Mouse (Mus musculus) kidney, postnatal 4 days (tissue): ENCODE measurements around the gene Sema4c.
"Not testable (repeated sequence)": the region's sequence is repeated elsewhere in the genome, so short reads cannot be mapped to it uniquely, and the experiment has no call there.

Experiments used
- DNase-seq, 2 experiments: peaks; one replicate each; pipeline ENCODE4 v3.0.0; 2021; ENCODE audit warnings: mixed read lengths in 2 of 2

Gene Sema4c

DNA sequence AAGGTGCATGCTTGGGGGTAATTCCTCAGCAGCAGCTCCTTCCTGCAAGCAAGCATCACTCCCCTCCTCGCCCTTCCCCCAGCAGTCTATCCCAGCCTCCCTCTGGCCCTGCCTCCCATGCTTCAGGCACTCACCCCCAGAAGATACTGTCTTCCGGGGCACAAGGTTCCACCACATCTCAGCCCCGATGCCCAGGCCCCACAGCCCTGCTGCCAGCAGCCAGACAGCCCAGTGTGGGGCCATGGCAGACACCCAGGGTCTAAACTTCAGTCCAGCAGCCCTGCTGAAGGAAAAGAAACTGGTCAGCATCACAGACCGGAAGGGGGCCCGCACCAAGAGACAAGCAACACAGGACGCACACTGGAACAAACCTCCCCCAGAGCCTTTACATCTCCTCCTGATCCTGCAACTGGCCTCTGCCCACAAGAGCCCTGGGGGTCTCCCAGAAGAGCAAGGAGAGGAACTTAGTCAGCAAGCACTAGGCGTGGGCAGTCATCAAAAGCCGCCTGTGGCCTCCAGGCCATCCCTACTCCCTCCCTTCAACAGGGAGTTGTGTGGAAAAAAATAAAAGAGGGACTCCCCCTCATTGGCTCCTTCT is 2.3 kb downstream of the Sema4c start:
- peak; percentile 55 to 71 for DNase-seq

DNA sequence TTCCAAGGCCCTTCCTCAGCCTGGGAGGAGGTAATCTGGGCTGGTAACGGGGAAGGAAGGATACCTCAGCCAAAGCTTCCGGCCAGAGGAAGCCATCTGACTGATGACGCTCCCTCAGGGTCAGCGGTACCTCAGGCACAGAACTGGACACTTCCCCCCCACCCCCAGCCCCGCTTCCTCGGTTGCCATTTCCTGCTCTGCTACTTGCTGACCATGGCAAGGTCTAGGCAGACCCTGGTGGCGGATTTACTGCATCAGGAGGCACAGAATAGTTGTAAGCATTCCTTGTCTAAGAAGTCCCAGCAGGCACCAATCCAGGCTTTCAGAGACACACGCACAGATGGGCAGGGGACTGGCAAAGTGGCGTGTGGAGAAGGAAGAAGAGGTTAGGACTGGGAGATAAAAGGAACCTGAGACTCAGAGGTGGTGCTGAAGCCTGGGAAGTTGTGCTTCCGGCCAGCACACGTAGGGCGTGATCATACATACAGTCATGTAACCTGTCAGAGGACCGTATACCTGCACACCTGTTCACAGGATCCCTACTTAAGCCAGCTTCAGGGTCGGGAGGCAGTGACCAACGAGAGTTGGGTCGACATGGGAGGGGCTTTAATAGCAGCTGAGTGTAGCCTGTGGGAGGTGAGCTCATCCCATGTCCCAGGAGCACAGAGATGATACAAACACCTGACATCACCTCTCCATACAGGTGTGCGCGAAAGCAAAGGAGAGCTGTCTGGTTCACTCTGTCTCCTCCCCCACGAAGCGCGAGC is 3.3 kb downstream of the Sema4c start:
- DNase-seq = peak; percentile 52 to 66

DNA sequence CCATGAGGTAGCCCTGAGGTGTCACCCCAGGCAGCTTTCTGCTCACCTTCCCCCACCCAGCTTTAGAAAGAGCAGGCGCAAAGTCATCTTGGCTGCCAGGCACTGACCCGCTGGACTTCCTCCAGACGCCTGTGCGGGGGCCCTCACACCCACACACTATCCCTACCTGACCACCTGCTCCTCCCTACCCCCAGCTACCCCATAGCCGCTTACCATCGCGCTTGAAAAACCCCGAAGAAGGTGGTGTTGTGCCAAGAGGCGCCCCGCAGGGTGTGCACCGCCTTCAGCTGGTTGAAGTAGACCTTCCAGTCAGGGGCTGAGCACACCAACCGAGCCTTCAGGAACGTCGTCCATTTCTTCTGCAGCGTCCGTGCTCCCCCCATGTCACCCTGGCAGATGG is 5.6 kb downstream of the Sema4c start:
- DNase-seq = no peak

DNA sequence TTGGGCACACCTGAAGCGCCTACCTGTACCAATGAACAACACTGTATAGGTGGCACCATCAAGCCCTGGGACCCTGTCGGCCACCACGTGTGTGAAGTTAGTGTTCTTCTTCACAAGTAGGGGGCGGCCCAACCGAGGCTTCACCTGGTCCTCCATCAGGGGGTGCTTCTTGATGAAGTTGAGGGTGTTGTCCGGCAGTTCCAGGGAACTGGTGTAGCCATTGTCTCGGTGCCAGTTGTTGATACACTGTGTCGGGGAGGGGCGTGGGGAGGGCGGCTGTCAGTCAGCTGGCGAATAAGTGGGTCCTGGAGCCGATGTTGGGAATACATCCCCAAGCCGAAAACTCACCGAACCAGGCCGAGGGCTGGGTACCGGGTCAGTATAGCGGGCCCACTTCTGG is 6.2 kb downstream of the Sema4c start:
- no peak for DNase-seq

DNA sequence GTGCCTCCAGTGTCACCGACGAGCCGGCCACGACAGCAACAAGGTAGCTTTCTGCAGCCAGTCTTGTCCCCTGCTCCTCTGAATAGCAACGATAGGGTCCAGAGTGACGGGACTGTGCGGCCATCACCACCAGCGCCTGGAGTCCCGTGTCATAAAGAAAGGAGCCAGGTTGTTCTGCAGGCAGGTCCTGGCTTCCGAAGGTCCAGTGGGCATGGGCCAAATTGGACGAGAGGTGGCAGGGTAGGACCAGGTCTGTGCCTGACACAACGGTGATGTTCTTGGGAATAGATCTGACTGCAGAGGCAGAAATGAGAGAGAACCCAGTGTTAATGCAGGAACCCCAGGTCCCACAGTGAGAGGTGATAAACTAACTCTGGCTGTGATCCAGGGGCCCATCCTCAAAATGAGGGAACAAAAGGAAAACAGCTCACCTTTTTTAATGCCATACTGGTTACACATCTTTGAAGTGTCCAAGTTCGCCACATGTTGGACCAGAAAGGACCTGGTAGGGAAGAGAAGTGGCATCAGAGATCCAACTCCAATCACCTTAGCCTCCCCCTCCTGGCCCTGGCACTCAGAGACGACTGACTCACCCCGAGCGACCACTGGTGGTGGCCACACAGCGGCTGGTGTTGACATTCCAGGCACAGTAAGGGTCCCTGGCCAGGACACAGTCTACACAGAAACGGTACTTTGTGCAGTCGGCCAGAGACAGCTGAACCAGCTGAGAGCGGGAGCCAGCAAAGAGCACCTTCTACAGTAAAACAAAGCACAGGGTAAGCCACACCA is 7.9 kb downstream of the Sema4c start:
- DNase-seq = peak in 1 of 2 experiments; percentile 26

DNA sequence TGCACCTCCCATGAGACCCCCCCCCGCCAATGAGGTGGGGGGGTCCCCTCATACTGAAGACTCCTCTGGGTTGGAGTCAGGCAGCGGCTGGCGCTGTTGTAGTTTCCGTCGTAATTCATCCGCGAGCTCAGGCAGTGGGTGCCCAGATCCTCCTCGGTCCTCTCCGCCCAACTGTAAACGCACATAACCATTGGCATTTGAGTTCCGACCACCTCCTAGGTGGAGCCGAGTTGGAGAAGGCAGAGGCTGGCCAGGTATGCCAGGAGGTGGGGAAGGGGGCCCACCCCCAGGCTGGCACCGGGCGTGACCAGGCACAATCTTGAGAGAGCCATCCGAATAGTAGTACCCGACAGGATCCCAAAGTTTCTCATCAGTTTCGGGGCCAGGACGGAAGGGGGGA is 8.7 kb downstream of the Sema4c start:
- DNase-seq = peak in 1 of 2 experiments; percentile 31

DNA sequence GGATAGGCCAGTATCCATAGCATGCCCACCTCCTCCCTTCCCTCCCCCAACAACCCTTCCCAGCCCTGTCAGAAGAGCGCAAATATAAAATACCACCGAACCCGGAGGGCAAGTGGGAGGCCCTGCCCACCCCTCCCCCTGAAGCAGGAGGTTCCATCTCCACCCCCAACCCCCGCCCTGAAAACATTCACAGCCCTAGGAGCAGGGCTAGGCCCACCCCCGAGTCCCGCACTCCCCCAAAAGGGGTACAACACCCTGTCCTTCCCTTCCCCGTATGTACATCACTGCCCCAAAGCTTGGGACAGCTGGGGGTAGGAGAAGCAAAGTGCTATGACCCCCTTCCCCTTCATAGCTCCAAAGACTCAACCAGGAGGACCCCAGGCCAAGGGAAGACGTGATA is 9.4 kb downstream of the Sema4c start:
- DNase-seq = peak in 1 of 2 experiments; percentile 22

DNA sequence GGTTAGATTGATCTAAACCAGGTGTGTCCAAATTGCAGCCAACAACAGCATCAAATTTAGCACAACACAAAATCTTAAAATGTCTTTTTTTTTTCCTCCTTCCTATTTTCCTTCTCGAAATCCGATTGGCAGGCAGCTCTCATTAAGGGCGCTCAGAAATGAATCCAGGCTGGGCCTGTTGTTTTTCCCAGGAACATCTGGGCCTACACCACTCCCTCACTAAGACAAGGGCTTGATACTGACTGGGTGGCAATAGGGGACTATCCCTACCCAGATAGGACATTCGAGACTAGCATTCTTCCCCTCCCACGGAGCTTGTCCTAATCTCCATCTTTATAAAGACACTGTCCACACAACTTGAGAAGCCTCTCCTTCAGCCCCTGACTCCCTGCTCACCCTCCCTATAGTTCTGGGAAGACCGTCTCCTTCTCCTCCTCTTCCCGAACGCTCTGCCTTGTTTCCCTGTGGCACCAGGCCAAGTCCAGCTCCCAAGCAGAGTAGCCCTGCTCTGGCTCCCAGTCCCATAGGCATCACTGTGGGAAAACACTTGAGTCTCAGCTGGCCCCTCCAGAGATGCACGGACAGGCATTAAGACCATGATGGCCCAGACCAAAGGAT is 10.1 kb downstream of the Sema4c start:
- DNase-seq = peak; percentile 77 to 84

DNA sequence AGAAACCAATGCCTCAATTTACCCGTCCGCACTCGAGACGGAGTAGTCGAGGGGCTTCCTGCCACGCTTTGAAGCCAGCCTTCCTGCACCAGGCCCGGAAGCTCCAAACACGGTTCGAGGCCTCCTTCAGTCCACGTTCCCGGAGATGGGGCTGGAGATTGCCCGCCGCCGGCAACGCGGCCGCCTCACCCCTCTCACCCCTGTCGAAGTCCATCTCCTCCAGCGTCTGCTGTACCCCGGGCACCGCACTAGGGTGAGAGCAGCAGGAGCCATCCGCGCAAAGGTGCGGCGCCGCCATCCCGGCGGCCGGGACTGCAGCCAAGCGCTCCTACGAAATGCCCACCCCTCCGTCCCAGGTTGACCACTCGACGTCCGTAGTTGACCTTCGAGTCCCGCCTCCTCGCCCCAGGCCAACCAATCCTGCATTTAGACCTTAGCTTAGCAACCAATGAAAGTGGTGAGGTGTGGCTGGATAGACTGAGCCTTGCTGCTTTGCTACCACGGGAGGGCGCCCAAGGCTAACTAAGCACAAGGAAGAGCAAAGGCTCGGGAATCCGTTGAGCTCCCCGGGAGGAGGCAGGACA is 11.2 kb downstream of the Sema4c start, which contains the start of gene Ankrd39:
Gene Ankrd39 (minus strand): TSS at position 558 of the 584 bp plus-strand sequence.
- DNase-seq = peak; percentile 98 to 99

DNA sequence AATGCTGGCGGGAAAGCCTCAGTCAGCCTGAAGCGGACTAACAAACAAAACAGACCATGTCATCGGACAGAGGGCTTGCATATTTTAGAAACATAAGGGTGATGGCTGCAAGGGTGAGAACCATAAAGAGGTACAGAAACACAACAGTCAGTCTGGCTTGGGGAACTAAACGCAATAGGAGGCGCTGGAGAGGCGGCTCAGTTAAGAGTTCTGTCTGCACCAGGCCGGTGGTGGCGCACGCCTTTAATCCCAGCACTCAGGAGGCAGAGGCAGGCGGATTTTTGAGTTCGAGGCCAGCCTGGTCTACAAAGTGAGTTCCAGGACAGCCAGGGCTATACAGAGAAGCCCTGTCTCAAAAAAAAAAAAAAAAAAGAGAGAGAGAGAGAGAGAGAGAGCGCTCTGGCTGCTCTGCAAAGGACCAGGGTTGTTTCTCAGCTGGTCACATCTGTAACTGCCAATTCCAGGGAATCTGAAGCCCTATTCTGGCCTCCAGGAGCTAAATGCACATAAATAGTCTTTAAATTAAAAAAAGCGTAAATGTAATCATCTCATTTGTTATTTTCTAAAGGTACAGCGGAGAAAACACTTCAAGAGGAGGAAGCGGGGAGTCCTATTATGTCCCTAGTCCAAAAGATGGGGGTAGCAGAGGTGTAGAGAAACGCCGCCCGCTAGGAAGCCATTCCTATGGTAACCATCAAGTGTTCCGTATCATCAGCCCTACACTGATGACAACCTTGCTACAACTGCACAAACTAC is 12.1 kb downstream of the Sema4c start:
- peak in 1 of 2 experiments; percentile 62 for DNase-seq

DNA sequence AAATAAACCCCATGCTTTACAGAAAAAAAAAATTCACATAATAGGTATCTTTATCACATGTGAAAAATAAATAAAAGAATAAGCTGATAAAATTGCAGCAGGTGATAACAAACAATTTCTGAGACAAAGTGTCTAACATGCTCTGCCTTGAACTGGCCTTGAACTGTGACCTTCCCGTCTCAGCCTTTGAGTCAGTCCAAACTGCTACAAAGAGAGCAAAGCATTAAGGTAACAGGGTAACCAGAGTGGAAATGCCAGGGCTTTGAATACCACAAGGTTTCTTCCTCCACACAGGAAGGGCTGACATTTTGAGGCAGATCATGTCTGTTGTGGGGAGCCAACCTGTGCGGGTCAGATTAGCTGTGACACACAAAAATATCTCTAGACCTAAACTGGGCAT is 12.8 kb downstream of the Sema4c start:
- no peak for DNase-seq

DNA sequence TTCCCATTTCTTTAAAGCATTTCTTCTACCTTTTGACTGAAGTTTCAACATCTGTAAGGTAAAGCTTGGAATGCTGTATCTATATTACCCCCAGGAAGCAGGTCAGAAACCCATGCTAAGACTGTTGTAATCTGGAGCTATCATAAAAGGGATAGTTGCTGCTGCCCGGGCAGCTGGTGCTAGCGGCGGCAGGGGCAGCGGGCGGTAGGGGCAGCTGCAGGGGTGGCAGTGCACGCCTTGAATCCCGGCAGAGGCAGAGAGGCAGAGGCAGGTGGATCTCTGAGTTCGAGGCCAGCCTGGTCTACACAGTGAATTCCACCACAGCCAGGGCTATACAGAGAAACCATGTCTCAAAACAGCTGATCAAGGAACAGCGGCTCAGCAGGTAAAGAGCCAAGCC is 15.2 kb downstream of the Sema4c start:
- DNase-seq = no peak

DNA sequence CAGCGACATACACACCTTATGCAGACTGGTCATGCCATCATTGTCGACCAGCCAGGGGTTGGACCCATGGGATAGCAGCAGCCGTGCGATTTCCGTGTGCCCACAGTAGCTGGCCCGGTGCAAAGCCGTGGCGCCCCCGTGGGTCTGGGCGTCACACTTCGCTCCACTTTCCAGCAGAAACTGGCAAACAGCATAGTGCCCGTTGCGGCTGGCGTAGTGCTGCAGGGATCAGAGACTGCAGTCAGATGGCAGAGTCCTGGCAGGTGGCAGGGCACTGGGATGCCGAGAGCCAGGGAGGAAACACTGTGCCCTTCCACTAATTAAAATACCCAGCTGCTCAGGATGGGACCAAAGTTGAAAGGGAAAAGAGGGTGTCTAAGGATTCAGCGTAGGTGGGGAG is 16.3 kb downstream of the Sema4c start:
- DNase-seq = no peak

DNA sequence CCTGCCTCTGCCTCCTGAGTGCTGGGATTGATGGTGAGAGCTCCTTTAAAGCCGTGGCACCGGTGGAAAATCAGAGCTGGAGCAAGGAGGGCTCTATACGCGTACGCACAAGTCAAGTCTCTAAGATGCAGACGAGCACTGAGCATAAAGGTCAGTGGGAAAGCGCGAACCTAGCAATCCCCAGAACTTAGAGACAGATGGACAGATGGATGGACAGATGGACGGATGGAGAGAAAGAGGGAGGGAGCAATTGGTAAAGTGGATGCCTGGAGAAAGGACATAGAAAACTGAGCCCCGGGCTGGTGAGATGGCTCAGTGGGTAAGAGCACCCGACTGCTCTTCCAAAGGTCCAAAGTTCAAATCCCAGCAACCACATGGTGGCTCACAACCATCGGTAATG is 17.3 kb downstream of the Sema4c start:
- no peak for DNase-seq

DNA sequence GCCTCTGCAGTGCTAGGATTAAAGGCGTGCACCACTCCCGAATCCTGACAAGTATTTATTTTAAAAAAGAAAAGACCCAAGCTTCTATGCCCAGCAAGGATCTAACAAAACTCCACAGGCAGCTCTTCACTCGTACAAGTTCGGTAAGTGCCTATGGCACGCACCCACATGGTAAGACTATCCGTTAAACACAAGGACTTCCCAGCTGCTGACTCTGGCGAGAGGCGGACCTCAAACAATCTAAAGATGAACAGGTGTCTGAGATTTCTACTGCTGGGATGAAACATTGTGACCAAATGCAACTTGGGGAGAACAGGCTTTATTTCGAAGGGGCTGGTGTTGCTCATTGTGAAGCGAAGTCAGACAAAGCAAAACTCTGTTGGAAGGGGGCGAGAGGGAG is 18.0 kb downstream of the Sema4c start:
- no peak for DNase-seq

DNA sequence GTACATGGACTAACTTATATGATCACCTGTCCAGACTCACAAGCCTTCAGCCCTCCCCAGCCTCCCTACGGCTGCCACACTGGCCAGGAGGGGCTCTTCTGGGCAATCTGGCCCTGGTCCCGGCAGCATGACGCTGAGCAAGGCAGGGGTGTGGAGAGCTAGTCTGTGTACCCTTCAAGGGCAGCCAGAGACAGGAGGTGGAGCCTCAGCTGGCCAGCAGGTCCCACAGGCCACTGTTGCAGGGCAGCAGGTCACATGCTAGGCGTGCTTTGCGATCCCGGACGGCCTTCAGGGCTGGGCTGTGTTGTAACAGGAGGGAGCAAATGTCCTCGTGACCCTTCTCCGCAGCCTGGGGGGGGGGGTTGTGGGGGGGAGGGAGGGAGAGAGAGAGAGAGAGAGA is 19.0 kb downstream of the Sema4c start, which contains the start of gene Gm42417:
Gene Gm42417 (minus strand): TSS at position 244 of the 400 bp plus-strand sequence.
- peak; percentile 64 to 78 for DNase-seq

DNA sequence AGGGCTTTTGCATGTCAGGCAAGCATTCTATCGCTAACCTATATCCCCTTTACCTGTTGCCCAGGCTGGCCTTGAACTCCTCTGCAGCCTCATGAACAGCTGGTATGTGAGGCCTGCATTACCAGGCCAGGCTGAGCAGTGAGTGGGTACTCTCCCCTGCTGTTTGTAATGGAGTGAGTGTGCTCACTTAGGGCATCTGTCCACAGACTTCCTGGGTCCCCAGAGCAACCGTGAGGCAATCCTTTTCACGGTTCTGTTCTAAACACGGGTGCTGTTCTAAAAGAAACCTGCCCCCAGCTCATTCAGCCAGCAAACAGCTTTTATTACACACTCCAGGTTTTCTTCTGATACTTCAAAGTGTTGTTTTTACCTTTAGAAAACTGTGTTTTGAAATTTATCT is 19.4 kb downstream of the Sema4c start:
- no peak for DNase-seq

DNA sequence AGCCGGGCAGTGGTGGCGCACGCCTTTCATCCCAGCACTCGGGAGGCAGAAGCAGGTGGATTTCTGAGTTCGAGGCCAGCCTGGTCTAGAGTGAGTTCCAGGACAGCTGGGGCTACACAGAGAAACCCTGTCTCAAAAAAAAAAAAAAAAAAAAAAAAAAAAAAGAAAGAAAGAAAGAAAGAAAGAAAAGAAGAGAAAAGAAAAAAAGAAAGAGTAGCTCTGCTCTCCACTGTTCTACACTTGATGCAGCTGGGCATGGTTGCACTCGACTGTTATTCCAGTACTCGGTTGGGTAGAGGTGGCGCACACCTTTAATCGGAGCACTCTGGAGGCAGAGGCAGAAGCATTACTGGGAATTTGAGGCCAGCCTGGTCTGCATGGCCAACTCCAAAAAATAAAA is 21.4 kb downstream of the Sema4c start, which contains the start of gene Ankrd23:
Gene Ankrd23 (minus strand): TSS at position 101 of the 400 bp plus-strand sequence.
- not testable (repeated sequence) for DNase-seq

DNA sequence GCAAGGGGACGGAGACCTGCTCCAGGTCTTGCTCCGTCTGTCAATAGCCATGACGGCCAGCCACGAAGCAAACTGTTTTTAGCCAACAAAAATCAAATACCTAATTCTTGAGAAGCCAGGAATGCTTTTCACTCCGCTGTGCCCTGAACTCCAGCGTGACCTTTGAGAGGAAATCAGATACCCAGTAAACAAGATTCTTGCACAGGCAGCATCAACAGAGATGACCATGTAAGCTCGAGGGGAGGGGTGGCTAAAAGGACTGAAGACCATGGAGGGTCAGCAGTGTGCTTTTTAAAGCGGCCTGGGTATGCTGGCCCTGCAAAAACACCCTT is 21.8 kb downstream of the Sema4c start:
- DNase-seq = no peak

DNA sequence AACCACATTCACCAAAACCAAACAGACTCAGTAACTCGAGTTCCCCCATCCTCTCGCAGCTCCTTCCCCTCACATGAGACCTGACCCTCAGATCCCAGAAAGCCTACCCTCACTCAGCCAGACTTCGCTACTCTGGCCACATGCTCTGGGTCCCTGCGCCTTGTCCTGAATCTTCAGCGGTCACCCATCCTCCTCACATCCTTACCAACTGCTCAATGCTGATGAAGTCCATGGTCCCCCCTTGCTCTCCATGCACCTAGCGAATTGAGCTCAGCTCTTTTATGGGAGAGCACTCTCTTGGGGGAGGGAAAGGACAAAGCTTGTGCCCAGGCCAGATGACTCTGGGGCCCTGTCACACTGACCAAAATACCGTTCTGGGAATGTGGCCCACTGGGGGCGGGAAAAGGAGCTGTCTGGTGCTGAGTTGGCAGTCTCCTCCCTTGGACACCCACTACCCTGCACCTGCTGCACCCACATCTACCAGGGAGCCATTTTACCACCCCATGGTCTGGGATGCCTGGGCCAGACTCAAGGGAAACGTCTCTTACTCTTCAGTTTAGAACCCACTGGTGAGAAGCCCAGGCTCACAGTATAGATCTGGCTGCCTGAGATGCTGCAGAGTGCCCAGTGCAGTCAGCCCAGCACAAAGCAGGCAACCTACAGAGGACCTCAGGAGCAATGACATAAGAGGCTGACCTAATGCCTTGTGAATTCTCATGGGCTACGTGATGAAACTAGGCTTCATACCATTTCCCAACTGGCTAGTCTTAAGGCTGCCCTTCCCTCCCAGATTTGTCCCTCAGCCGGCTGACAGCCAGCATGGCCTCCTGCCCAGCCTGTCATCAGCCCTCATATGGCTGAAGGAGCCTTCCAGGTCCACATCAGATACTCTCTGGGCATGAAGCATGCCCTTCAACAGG is 22.4 kb downstream of the Sema4c start:
- no peak for DNase-seq

DNA sequence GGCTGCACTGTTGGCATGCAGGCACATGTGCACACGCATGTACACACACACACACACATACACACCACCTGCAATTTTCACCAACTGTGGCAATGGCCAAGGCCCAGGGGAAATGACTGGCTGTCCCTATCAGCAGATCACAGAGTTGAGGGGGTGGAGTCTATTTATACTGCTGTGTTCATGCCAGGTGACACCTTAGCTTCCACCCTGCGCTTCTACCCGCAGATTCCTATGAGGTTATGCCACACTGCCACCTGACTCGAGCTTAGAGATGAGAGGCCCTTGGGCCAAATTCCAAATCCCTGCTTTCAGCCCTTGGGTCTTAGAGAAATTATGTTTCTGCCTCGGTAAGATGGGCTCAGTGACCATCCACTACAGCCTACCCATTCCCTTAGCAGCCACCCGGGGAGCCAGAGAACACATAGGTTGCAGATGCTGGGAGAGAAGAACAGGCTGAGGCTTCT is 23.5 kb downstream of the Sema4c start:
- DNase-seq = peak in 1 of 2 experiments; percentile 53
